Mouse (Mus musculus) forebrain, embryonic 12.5 days (tissue): Measurements from ENCODE around the gene Cr1l. TPM values are rescaled to one million over a fixed set of nuclear protein-coding genes. Genes with fewer than 3 reads are reported as not detected.

Source experiments
- ATAC-seq: fragments of 200-750 bp; cut with Nextera tagmentation; 2 replicates; pipeline ENCODE4 v1.8.0; 2017; ENCODE audit warnings: moderate TSS enrichment; ENCODE audit not compliant: low FRiP score
- H3K27ac ChIP-seq: fragments of 300-500 bp; sonication (generic); 2 replicates; pipeline ENCODE4 v1.5.1; 2016; ENCODE audit warnings: mild to moderate bottlenecking
- H3K27me3 ChIP-seq: fragments of 300-500 bp; sonication (generic); 2 replicates; pipeline ENCODE4 v1.6.1; 2016; ENCODE audit warnings: mild to moderate bottlenecking
- H3K36me3 ChIP-seq: fragments of 300-500 bp; sonication (generic); replicated peaks from 2 replicates; pipeline ENCODE4 v1.6.1; 2016; ENCODE audit warnings: mild to moderate bottlenecking
- H3K4me1 ChIP-seq: fragments of 300-500 bp; sonication (generic); 2 replicates; pipeline ENCODE4 v1.6.1; 2016
- H3K4me2 ChIP-seq: fragments of 300-500 bp; sonication (generic); 2 replicates; pipeline ENCODE4 v1.6.1; 2016; ENCODE audit warnings: mild to moderate bottlenecking, moderate library complexity
- H3K4me3 ChIP-seq: fragments of 300-500 bp; sonication (generic); replicated peaks from 2 replicates; pipeline ENCODE4 v1.5.1; 2016; ENCODE audit warnings: mild to moderate bottlenecking
- H3K9ac ChIP-seq: fragments of 300-500 bp; sonication (generic); 2 replicates; pipeline ENCODE4 v1.6.1; 2016; ENCODE audit warnings: mild to moderate bottlenecking
- H3K9me3 ChIP-seq: fragments of 300-500 bp; sonication (generic); 2 replicates; pipeline ENCODE4 v1.6.1; 2016
- WGBS: fragments of 180-500 bp; shearing (Covaris S2); methylation state at CpG from one replicate; pipeline ENCODE4 v1.1.7; 2016; 5-methylcytosine and 5-hydroxymethylcytosine counted together
- polyA plus RNA-seq: library from polyadenylated mRNA; unstranded; fragments of >200 nt; fragmentation: Nextera tagmentation; extraction: Ambion mirVana; gene quantifications from 2 replicates; pipeline ENCODE4 v1.2.1, GENCODE M21; 2016

Cr1l gene
- polyA plus RNA-seq, 1 experiment from 2014 or later, result 40.5 TPM

GRCm38 (mm10) chr1:195092220-195092720, 39.1 kb downstream of the Cr1l start, which contains the start of gene Cd46:
Cd46 (minus strand) TSS chr1:195092249.
- no peaks in the 10 kb centered on the region for H3K9me3 ChIP-seq
- H3K4me2 ChIP-seq, result peak within 1 kb of the TSS; percentile 61
- peak; percentile 96 for ATAC-seq
- peaks cover 9% of the 10 kb centered on the region; the same call in 1 of the 2 replicates for H3K36me3 ChIP-seq
- peaks cover 12% of the 10 kb centered on the region for H3K4me1 ChIP-seq
- H3K4me3 ChIP-seq, result peak within 1 kb of the TSS; percentile 39
- peak within 1 kb of the TSS; percentile 47 for H3K9ac ChIP-seq
- WGBS, result 2% methylated on average over 14 of the region's 14 CpGs
- H3K27me3 ChIP-seq, result no peaks in the 10 kb centered on the region
- no peak within 1 kb of the TSS for H3K27ac ChIP-seq

DNA sequence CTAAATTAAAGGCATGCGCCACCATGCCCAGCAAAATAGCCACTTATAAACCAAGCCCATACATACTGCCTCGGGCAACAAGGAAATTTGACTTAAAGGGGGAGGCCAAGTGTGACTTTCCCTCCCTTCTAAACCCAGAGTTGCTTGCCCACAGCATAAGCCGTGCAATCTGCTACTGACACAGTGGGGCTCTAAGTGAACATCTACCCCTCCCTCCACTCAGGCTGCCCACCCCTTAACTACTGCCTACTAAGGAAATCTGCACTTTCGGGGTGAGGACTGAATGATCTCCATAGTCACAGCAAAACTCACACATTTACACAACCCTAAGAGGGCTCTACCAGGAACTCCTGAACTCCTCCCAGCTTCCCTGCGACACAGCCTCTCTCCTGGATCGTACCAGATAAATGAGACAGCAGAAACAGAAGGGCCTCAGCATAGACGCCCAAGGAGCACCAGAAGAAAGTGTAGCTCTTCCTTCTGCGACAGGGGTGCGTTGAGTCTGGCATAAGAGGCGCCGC, 39.6 kb downstream of the Cr1l start:
- Histone ChIP-seq H3K27ac (no peak overlapping the region), H3K4me2 (peak overlapping the region; percentile 61), H3K9ac (peak overlapping the region; percentile 47), H3K36me3 (peaks cover 5% of the 10 kb centered on the region; the same call in 1 of the 2 replicates), H3K9me3 (no peaks in the 10 kb centered on the region), H3K4me1 (peaks cover 12% of the 10 kb centered on the region), H3K4me3 (peak overlapping the region; percentile 39), H3K27me3 (no peaks in the 10 kb centered on the region)
- 17% methylated on average over 11 of the region's 11 CpGs for WGBS
- peak; percentile 83 for ATAC-seq

DNA sequence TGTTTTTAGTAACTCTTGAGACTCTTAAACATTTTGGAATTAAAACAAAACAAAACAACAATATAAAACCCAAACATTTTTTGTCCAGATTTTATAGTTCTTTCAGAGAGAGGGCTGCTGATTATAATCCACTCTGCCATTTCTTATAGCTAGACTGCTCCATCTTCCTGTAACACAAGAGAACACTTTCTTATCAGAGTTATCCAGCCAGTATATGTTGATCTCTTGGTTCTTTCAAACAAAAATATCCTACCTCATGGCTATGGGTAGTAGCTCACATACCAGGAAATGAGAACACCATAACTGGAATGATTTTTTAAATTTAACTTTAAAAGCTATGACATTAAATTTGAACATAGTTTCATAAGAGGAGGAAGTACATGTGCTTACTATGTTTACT, 49.2 kb downstream of the Cr1l start:
- H3K4me2 ChIP-seq, result no peak overlapping the region
- no peak overlapping the region for H3K9ac ChIP-seq
- H3K4me1 ChIP-seq, result no peaks in the 10 kb centered on the region
- no peak overlapping the region for H3K27ac ChIP-seq
- no peak overlapping the region for H3K4me3 ChIP-seq
- ATAC-seq, result no peak
- H3K36me3 ChIP-seq, result no peaks in the 10 kb centered on the region
- no peaks in the 10 kb centered on the region for H3K27me3 ChIP-seq
- H3K9me3 ChIP-seq, result no peaks in the 10 kb centered on the region

Other genes starting within 250 kb of the Cr1l start
- 35.8 and 36.5 TPM in 2 replicates for gene Cd34, start 192.8 kb downstream of the Cr1l start, polyA plus RNA-seq
- gene Cd46, start 39.3 kb downstream of the Cr1l start, polyA plus RNA-seq, result 0.96 and 1.4 TPM in 2 replicates
- 0.42 and 0.67 TPM in 2 replicates for gene Cr2, start 45.1 kb upstream of the Cr1l start, polyA plus RNA-seq